Mouse (Mus musculus) stomach, postnatal 0 days (tissue): ENCODE results near the gene Pcyt1a. TPM values are rescaled to one million over a fixed set of nuclear protein-coding genes. Genes with fewer than 3 reads are reported as not detected.

Experiments
- ATAC-seq: fragments of 200-750 bp; cut with Nextera tagmentation; 2 replicates; pipeline ENCODE4 v1.8.0; 2017; ENCODE audit not compliant: low FRiP score, low TSS enrichment
- DNase-seq: peaks from one replicate; pipeline ENCODE4 v3.0.0-alpha.2; 2016; ENCODE audit warnings: low spot score
- H3K27ac ChIP-seq: fragments of 300-500 bp; sonication (generic); replicated peaks from 2 replicates; pipeline ENCODE4 v1.5.1; 2014; ENCODE audit warnings: mild to moderate bottlenecking, control low read depth
- H3K27me3 ChIP-seq: fragments of 300-500 bp; sonication (generic); 2 replicates; pipeline ENCODE4 v1.6.1; 2014; ENCODE audit warnings: low read length; ENCODE audit not compliant: control insufficient read depth, insufficient read depth
- H3K36me3 ChIP-seq: fragments of 300-500 bp; sonication (generic); 2 replicates; pipeline ENCODE4 v1.6.1; 2014; ENCODE audit warnings: low read length, mixed read lengths; ENCODE audit not compliant: control insufficient read depth, insufficient read depth
- H3K4me1 ChIP-seq: fragments of 300-500 bp; sonication (generic); replicated peaks from 2 replicates; pipeline ENCODE4 v1.6.1; 2014; ENCODE audit warnings: antibody characterized with exemption; ENCODE audit not compliant: control insufficient read depth, insufficient read depth
- H3K4me2 ChIP-seq: fragments of 300-500 bp; sonication (generic); replicated peaks from 2 replicates; pipeline ENCODE4 v1.6.1; 2014; ENCODE audit warnings: low read depth, mild to moderate bottlenecking, control low read depth, moderate library complexity
- H3K4me3 ChIP-seq: fragments of 300-500 bp; sonication (generic); 2 replicates; pipeline ENCODE4 v1.5.1; 2014; ENCODE audit warnings: low read depth, low read length, control low read depth
- H3K9ac ChIP-seq: fragments of 300-500 bp; sonication (generic); 2 replicates; pipeline ENCODE4 v1.6.1; 2014; ENCODE audit warnings: mild to moderate bottlenecking, low read length, control low read depth, mixed read lengths
- H3K9me3 ChIP-seq: fragments of 300-500 bp; sonication (generic); 2 replicates; pipeline ENCODE4 v1.6.1; 2016; ENCODE audit warnings: low read length; ENCODE audit not compliant: control insufficient read depth
- CTCF ChIP-seq: IDR thresholded peaks from 2 replicates; pipeline ENCODE4 v1.5.1; 2016; ENCODE audit warnings: antibody characterized with exemption, low read depth, mild to moderate bottlenecking, moderate library complexity
- EP300 ChIP-seq: optimal IDR thresholded peaks from 2 replicates; pipeline ENCODE3; 2016; ENCODE audit warnings: antibody characterized with exemption
- WGBS: fragments of 180-500 bp; shearing (Covaris S2); extraction: QIAGEN DNeasy Blood & Tissue Kit; methylation state at CpG from one replicate; pipeline ENCODE4 v1.1.7; 2014; 5-methylcytosine and 5-hydroxymethylcytosine counted together
- polyA plus RNA-seq: library from polyadenylated mRNA; unstranded; fragments of >200 nt; fragmentation: Nextera tagmentation; extraction: Ambion mirVana; gene quantifications from 2 replicates; pipeline ENCODE4 v1.2.1, GENCODE M21; 2015

Pcyt1a gene
- polyA plus RNA-seq, 1 experiment from 2014 or later, result 38.6 TPM

DNA sequence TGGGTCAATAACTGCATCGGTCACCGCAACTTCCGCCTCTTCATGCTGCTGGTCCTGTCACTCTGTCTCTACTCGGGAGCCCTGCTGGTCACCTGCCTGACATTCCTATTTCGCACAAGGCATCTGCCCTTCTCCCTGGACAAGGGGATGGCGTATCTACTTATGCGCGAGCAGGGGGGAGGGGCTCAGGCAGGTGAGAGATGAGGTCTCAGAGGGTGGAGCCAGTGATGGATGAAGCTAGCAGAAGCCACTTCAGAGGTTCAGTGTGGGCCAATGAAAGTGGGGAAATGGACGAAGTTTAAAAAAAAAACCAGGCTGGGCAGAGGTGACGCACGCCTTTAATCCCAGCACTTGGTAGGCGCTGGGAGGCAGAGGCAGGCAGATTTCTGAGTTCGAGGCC, 68.3 kb downstream of the Pcyt1a start:
- no peaks in the 10 kb centered on the region for H3K27me3 ChIP-seq
- ATAC-seq, result no peak
- no peaks in the 10 kb centered on the region for H3K36me3 ChIP-seq
- no peaks in the 10 kb centered on the region for H3K9me3 ChIP-seq
- no peak overlapping the region for H3K27ac ChIP-seq
- TF ChIP-seq CTCF (no peak), EP300 (no peak)
- H3K9ac ChIP-seq, result no peak overlapping the region
- 61% methylated on average over 13 of the region's 13 CpGs for WGBS
- H3K4me1 ChIP-seq, result no peaks in the 10 kb centered on the region
- H3K4me3 ChIP-seq, result no peak overlapping the region
- no peak for DNase-seq
- no peak overlapping the region for H3K4me2 ChIP-seq

DNA sequence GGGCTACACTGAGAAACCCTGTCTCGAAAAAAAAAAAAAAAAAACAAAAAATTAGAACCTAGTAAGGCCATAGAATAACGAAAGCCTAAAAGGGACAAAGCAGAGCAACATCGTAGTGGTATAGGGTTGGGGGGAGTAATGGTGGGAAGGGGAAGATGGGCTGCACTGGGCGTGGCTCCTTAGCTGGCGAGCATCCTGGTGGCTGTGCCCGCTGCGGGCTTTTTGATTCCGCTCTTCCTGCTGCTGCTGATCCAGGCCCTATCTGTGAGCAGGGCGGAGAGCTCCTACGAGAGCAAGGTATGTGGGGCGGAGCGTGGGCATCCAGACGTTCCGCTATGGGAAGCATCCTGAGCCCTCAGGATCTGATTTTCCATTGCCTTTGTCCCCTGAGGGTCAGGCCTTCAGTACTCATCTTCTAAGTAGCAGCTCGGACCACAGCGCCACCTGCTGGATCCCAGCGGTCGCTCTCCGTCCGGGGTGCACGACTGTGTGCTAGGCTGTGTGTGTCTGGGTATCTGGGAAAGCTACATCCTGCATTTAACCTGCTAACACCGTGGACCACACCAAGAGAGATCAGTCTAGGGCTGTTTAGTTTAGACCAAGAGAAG, 68.8 kb downstream of the Pcyt1a start:
- Histone ChIP-seq H3K27ac (no peak overlapping the region), H3K4me3 (peak overlapping the region; percentile 28), H3K9ac (no peak overlapping the region), H3K27me3 (no peaks in the 10 kb centered on the region), H3K9me3 (no peaks in the 10 kb centered on the region), H3K36me3 (no peaks in the 10 kb centered on the region), H3K4me1 (no peaks in the 10 kb centered on the region), H3K4me2 (peak overlapping the region; percentile 52)
- TF ChIP-seq CTCF (peak; percentile 98), EP300 (no peak)
- DNase-seq, result peak; percentile 88
- ATAC-seq, result peak; percentile 87
- WGBS, result 13% methylated on average over 22 of the region's 22 CpGs

DNA sequence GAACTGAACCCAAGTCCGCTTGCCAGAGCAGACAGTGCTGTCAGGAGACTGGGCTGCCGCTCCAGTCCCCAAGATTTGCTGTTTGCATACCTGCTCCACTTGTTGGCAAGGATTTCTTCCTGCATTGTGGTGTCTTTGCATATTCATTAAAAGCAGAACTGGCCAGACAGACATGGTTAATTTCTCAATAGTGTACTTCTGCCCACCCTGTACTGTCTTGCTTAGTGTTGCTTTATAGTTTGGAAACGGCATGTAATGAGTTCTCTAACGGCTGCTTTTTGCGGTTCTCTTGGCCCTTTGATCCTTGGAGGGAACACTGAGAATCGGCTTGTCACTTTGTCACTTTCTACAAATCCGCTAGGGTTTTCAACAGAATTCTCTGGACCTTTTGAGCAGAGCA, 70.7 kb downstream of the Pcyt1a start:
- no peaks in the 10 kb centered on the region for H3K4me1 ChIP-seq
- H3K9ac ChIP-seq, result no peak overlapping the region
- DNase-seq (no peak), ATAC-seq (no peak)
- no peaks in the 10 kb centered on the region for H3K27me3 ChIP-seq
- 64% methylated on average over 7 of the region's 7 CpGs for WGBS
- TF ChIP-seq EP300 (no peak), CTCF (no peak)
- no peak overlapping the region for H3K4me2 ChIP-seq
- H3K4me3 ChIP-seq, result no peak overlapping the region
- H3K36me3 ChIP-seq, result no peaks in the 10 kb centered on the region
- H3K9me3 ChIP-seq, result no peaks in the 10 kb centered on the region
- no peak overlapping the region for H3K27ac ChIP-seq

DNA sequence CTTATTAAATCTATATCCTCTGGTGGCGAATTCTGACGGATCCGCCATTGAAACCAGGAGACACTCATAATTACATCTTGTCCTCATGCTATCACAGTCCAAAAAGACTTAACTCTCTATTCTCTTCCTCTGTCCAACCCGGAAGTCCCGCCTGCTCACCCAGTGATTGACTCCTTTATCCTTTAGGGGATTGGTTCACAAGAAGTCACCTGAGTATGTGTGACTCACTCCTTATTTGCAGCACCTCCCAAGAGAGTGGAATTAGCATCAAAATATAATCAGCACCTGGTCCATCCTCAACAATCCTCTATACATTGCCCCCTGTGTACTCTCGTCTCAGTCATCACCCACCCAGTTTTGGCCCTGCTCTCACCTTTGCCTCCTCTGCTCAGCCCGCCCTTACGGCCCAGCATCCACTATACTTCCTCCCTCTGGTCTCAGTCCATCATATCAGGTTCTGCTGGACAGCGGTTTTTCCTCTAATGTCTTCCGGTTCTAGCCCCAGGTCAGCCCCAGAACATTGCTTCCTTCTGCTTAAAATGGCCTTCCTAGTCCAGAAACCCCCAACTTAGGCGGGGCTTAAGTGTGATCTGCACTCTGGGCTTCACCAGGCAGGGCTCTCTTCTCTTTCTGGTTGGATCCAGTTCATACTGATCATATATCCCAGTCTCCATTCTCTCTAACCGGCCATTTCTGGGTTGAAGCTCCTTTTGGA, 72.1 kb downstream of the Pcyt1a start:
- Histone ChIP-seq H3K27me3 (no peaks in the 10 kb centered on the region), H3K9me3 (no peaks in the 10 kb centered on the region), H3K9ac (no peak overlapping the region), H3K4me1 (no peaks in the 10 kb centered on the region), H3K27ac (no peak overlapping the region), H3K4me2 (no peak overlapping the region), H3K36me3 (no peaks in the 10 kb centered on the region), H3K4me3 (no peak overlapping the region)
- WGBS, result 79% methylated on average over 12 of the region's 12 CpGs
- DNase-seq (no peak), ATAC-seq (no peak)
- TF ChIP-seq EP300 (no peak), CTCF (no peak)

DNA sequence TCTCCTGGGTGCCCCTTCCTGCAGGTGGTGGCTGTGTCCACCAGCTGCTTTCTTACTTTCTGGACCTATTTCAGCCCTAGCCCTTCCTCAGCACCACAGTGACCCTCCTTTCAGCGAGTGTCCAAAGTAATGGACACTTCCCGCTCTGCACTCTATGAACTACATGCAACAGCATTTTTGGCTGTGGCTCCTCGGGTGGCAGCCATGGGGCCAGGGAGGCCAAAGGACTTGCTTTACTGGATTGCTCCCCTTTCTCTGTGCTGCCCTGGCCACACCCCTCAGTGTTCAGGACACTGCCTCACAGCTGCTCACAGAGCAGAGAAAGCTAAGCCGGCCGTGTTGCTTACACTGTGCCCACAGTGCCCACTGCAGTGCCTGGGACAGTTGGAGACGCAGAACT, 72.9 kb downstream of the Pcyt1a start:
- no peak for DNase-seq
- Histone ChIP-seq H3K4me2 (no peak overlapping the region), H3K4me3 (no peak overlapping the region), H3K9ac (no peak overlapping the region), H3K9me3 (no peaks in the 10 kb centered on the region), H3K27me3 (no peaks in the 10 kb centered on the region), H3K4me1 (no peaks in the 10 kb centered on the region), H3K27ac (no peak overlapping the region), H3K36me3 (no peaks in the 10 kb centered on the region)
- WGBS, result 55% methylated on average over 6 of the region's 6 CpGs
- no peak for TF ChIP-seq CTCF
- no peak for TF ChIP-seq EP300
- peak; percentile 18; the same call in 1 of the 2 replicates for ATAC-seq

DNA sequence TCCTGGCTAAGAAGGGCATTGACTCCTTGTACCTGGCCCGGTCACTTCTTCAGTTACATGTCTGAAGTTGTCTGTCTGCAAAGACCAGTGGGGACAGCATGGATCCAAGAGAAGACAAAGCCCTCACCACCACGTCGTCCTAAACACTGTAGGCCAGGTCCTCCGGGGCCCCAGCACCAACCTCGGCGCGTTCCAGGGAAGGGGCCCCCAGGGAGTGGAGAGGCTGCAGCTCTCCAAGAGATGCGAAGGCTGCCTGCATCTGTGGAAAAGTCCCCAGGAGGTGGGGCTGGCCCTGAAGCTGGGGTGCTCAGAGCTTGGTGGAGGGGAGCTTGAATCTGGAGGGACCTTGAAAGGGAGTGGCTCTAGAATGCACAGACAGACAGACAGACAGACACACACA, 75.6 kb downstream of the Pcyt1a start:
- no peak overlapping the region for H3K4me3 ChIP-seq
- DNase-seq, result no peak
- H3K4me2 ChIP-seq, result no peak overlapping the region
- ATAC-seq, result no peak
- no peaks in the 10 kb centered on the region for H3K27me3 ChIP-seq
- no peak overlapping the region for H3K27ac ChIP-seq
- TF ChIP-seq EP300 (no peak), CTCF (no peak)
- H3K4me1 ChIP-seq, result no peaks in the 10 kb centered on the region
- no peaks in the 10 kb centered on the region for H3K36me3 ChIP-seq
- H3K9me3 ChIP-seq, result no peaks in the 10 kb centered on the region
- 78% methylated on average over 8 of the region's 8 CpGs for WGBS
- H3K9ac ChIP-seq, result no peak overlapping the region
